8 mouse cellular contexts compared by ENCODE assay signal in genomic region chr16:35870581-35871047, GRCm38 (mm10). TPM values are rescaled to one million over a fixed set of nuclear protein-coding genes. Genes with fewer than 3 reads are reported as not detected.
DNase-seq lines count a peak whose midpoint lies in the region; ATAC-seq lines count a peak whose summit lies in the region.

No protein-coding gene starts in this region.

- peak; percentile 31 for DNase-seq in CD4-positive, CD25-positive, alpha-beta regulatory T cell, adult 2 months (ENCODE audit: low read depth, low spot score)
- DNase-seq in CD4-positive helper T cell, adult 2 months (ENCODE audit: low read depth, low spot score) = peak; percentile 23
- DNase-seq in T-cell, adult 2 months (ENCODE audit: low spot score) = no peak
- no peak for DNase-seq in left cerebral cortex, adult 8-10 months (ENCODE audit: low spot score in 2 of 2)

- H3K4me2 ChIP-seq in embryonic facial prominence, embryonic 15.5 days (replicated peaks) = peak overlapping the region; percentile 91
- peak overlapping the region; percentile 99 for H3K4me2 ChIP-seq in hindbrain, embryonic 16.5 days (ENCODE audit: low read length)

- peak overlapping the region; percentile 48 for H3K9ac ChIP-seq in embryonic facial prominence, embryonic 15.5 days
- H3K9ac ChIP-seq in hindbrain, embryonic 16.5 days (ENCODE audit: low read depth, low read length) = peak overlapping the region; percentile 71

- no peaks in the 10 kb centered on the region for H3K36me3 ChIP-seq in embryonic facial prominence, embryonic 15.5 days
- H3K36me3 ChIP-seq in hindbrain, embryonic 16.5 days (ENCODE audit: control insufficient read depth, insufficient read depth, low read length) = no peaks in the 10 kb centered on the region

- ATAC-seq in CD4-positive, CD25-positive, alpha-beta regulatory T cell, adult 4 months = no peak
- 0 out of 2 replicates have a peak, but pooled peaks have one; percentile 18 for ATAC-seq in embryonic facial prominence, embryonic 15.5 days (ENCODE audit: insufficient number of reproducible peaks, low FRiP score, low TSS enrichment, low read depth)
- ATAC-seq in hindbrain, embryonic 16.5 days = no peak
- ATAC-seq in megakaryocyte progenitor cell, adult 5-6 weeks (replicated peaks; ENCODE audit: poor library complexity) = peak; percentile 28; the same call in 1 of the 2 replicates

- H3K9me3 ChIP-seq in embryonic facial prominence, embryonic 15.5 days (replicated peaks) = no peaks in the 10 kb centered on the region
- no peaks in the 10 kb centered on the region for H3K9me3 ChIP-seq in hindbrain, embryonic 16.5 days (ENCODE audit: control insufficient read depth, low read length)

- H3K4me3 ChIP-seq in embryonic facial prominence, embryonic 15.5 days (replicated peaks) = peak overlapping the region; percentile 59
- peak overlapping the region; percentile 60 for H3K4me3 ChIP-seq in hindbrain, embryonic 16.5 days (ENCODE audit: low read length)

- no peak overlapping the region for H3K27ac ChIP-seq in embryonic facial prominence, embryonic 15.5 days (replicated peaks)
- no peak overlapping the region for H3K27ac ChIP-seq in hindbrain, embryonic 16.5 days (ENCODE audit: low read depth, low read length)

- H3K27me3 ChIP-seq in embryonic facial prominence, embryonic 15.5 days = peaks cover 14% of the 10 kb centered on the region
- H3K27me3 ChIP-seq in hindbrain, embryonic 16.5 days (replicated peaks; ENCODE audit: control insufficient read depth, insufficient read depth, low read length) = peaks cover 7% of the 10 kb centered on the region

- WGBS in embryonic facial prominence, embryonic 15.5 days = 2% methylated on average over 12 of the region's 12 CpGs
- WGBS in hindbrain, embryonic 16.5 days = 1% methylated on average over 12 of the region's 12 CpGs

- H3K4me1 ChIP-seq in embryonic facial prominence, embryonic 15.5 days = peaks cover 10% of the 10 kb centered on the region
- peaks cover 3% of the 10 kb centered on the region for H3K4me1 ChIP-seq in hindbrain, embryonic 16.5 days (ENCODE audit: control insufficient read depth, insufficient read depth, low read depth, low read length)

RNA-seq across cellular contexts. Expression of gene Parp14, which starts 0.7 kb away (rescaled TPM):
- 10 to 100 TPM; 47.4 to 58.6 TPM for polyA plus RNA-seq in CD4-positive, CD25-positive, alpha-beta regulatory T cell, adult 4 months (2017; shearing (Covaris generic))
- polyA plus RNA-seq in embryonic facial prominence, embryonic 15.5 days (2015; fragmentation: Nextera tagmentation; extraction: Ambion mirVana) = 1.5 and 2.2 TPM in 2 replicates
- polyA plus RNA-seq in hindbrain, embryonic 16.5 days (2015; fragmentation: Nextera tagmentation; extraction: Ambion mirVana) = 0.34 and 0.53 TPM in 2 replicates
- total RNA-seq in megakaryocyte progenitor cell, adult 5-6 weeks (2015) = 8.2 and 10.5 TPM in 2 replicates
- 9.4 and 14.5 TPM in 2 replicates for total RNA-seq in megakaryocyte progenitor cell, adult 5-6 weeks (2017)
- total RNA-seq in left cerebral cortex, adult 8-10 months (2022) = 1 to 10 TPM; 1.5 to 3.2 (median 2.4) TPM

Comparison
In these comparisons a context has a peak if more than half of its experiments do, and no peak if none do; other contexts are left out.
1. DNase-seq: peak in CD4-positive, CD25-positive, alpha-beta regulatory T cell, adult 2 months (single experiment) and CD4-positive helper T cell, adult 2 months (single experiment); none in T-cell, adult 2 months (single experiment) and left cerebral cortex, adult 8-10 months (0 of 2).
2. ATAC-seq: peak in embryonic facial prominence, embryonic 15.5 days (single experiment) and megakaryocyte progenitor cell, adult 5-6 weeks (single experiment); none in CD4-positive, CD25-positive, alpha-beta regulatory T cell, adult 4 months (single experiment) and hindbrain, embryonic 16.5 days (single experiment).
3. RNA of gene Parp14, which starts 0.7 kb away (polyA plus RNA-seq): 47.4 to 58.6 TPM in CD4-positive, CD25-positive, alpha-beta regulatory T cell, adult 4 months; 1.5 to 2.2 TPM in embryonic facial prominence, embryonic 15.5 days and 0.34 to 0.53 TPM in hindbrain, embryonic 16.5 days; every median in the first group is over 10 times any median in the second.